Mouse (Mus musculus) liver, postnatal 0 days (tissue): ENCODE data around the gene Cdyl2. TPM values are rescaled to one million over a fixed set of nuclear protein-coding genes. Genes with fewer than 3 reads are reported as not detected.

Source experiments
- ATAC-seq: fragments of 200-750 bp; cut with Nextera tagmentation; 2 replicates; pipeline ENCODE4 v1.8.0; 2017; ENCODE audit warnings: mild to moderate bottlenecking, moderate library complexity
- DNase-seq: peaks from one replicate; pipeline ENCODE4 v3.0.0-alpha.2; 2016
- H3K27ac ChIP-seq: fragments of 300-500 bp; sonication (generic); 2 replicates; pipeline ENCODE4 v1.5.1; 2014; ENCODE audit warnings: antibody characterized with exemption, moderate library complexity, mild to moderate bottlenecking, low read depth
- H3K27me3 ChIP-seq: fragments of 300-500 bp; sonication (generic); 2 replicates; pipeline ENCODE4 v1.6.1; 2014; ENCODE audit warnings: low read length, control low read depth, mixed read lengths; ENCODE audit not compliant: insufficient read depth
- H3K36me3 ChIP-seq: fragments of 300-500 bp; sonication (generic); replicated peaks from 2 replicates; pipeline ENCODE4 v1.6.1; 2014; ENCODE audit warnings: mild to moderate bottlenecking, control low read depth, low read length, moderate library complexity, mixed read lengths; ENCODE audit not compliant: insufficient read depth
- H3K4me1 ChIP-seq: fragments of 300-500 bp; sonication (generic); 2 replicates; pipeline ENCODE4 v1.6.1; 2014; ENCODE audit warnings: antibody characterized with exemption, mild to moderate bottlenecking, control low read depth; ENCODE audit not compliant: insufficient read depth
- H3K4me2 ChIP-seq: fragments of 300-500 bp; sonication (generic); 2 replicates; pipeline ENCODE4 v1.6.1; 2014; ENCODE audit warnings: low read depth, mild to moderate bottlenecking, low read length, moderate library complexity, mixed read lengths
- H3K4me3 ChIP-seq: fragments of 300-500 bp; sonication (generic); 2 replicates; pipeline ENCODE4 v1.5.1; 2014; ENCODE audit warnings: low read depth, low read length
- H3K9ac ChIP-seq: fragments of 300-500 bp; sonication (generic); replicated peaks from 2 replicates; pipeline ENCODE4 v1.6.1; 2014; ENCODE audit warnings: mild to moderate bottlenecking, moderate library complexity
- H3K9me3 ChIP-seq: fragments of 300-500 bp; sonication (generic); 2 replicates; pipeline ENCODE4 v1.6.1; 2016; ENCODE audit warnings: mild to moderate bottlenecking, control low read depth, low read length, mixed read lengths
- CTCF ChIP-seq: sonication (generic); IDR thresholded peaks from 2 replicates; pipeline ENCODE4 v1.5.1; 2016; ENCODE audit warnings: antibody characterized with exemption, low read depth
- EP300 ChIP-seq: IDR thresholded peaks from 2 replicates; pipeline ENCODE4 v1.6.1; 2016; ENCODE audit warnings: antibody characterized with exemption, low read depth, mild to moderate bottlenecking
- WGBS: fragments of 180-500 bp; shearing (Covaris S2); extraction: QIAGEN DNeasy Blood & Tissue Kit; methylation state at CpG from one replicate; pipeline ENCODE4 v1.1.7; 2014; ENCODE audit not compliant: insufficient replicate concordance; 5-methylcytosine and 5-hydroxymethylcytosine counted together
- polyA plus RNA-seq: library from polyadenylated mRNA; unstranded; fragments of >200 nt; fragmentation: Nextera tagmentation; extraction: Ambion mirVana; gene quantifications from 2 replicates; pipeline ENCODE4 v1.2.1, GENCODE M21; 2015

The Cdyl2 gene
- polyA plus RNA-seq, 1 experiment from 2014 or later = 2.3 TPM

- TF ChIP-seq EP300 (no peak), CTCF (no peak)
- 68% methylated on average over 2 of the region's 2 CpGs for WGBS
These were observed 11.3 kb downstream of the Cdyl2 start for GRCm38 (mm10) chr8:116721451-116721850.

GRCm38 (mm10) chr8:116707496-116707895 is 25.3 kb downstream of the Cdyl2 start:
- Histone ChIP-seq H3K27me3 (no peaks in the 10 kb centered on the region), H3K27ac (no peak overlapping the region), H3K36me3 (no peaks in the 10 kb centered on the region), H3K9ac (no peak overlapping the region), H3K4me3 (no peak overlapping the region), H3K4me1 (no peaks in the 10 kb centered on the region), H3K4me2 (no peak overlapping the region), H3K9me3 (no peaks in the 10 kb centered on the region)
- no peak for ATAC-seq
- no peak for DNase-seq
- TF ChIP-seq EP300 (no peak), CTCF (no peak)
- WGBS = 72% methylated on average over 3 of the region's 3 CpGs

More at GRCm38 (mm10) chr8:116721451-116721850, 11.3 kb downstream of the Cdyl2 start:
- H3K4me1 ChIP-seq = no peaks in the 10 kb centered on the region
- no peaks in the 10 kb centered on the region; the same call in 1 of the 2 replicates for H3K9me3 ChIP-seq
- no peaks in the 10 kb centered on the region for H3K36me3 ChIP-seq
- DNase-seq = no peak
- ATAC-seq = no peak
- H3K4me2 ChIP-seq = no peak overlapping the region
- no peak overlapping the region for H3K4me3 ChIP-seq
- no peak overlapping the region for H3K27ac ChIP-seq
- no peak overlapping the region for H3K9ac ChIP-seq
- H3K27me3 ChIP-seq = no peaks in the 10 kb centered on the region

GRCm38 (mm10) chr8:116702501-116702900 is 30.3 kb downstream of the Cdyl2 start:
- H3K36me3 ChIP-seq = no peaks in the 10 kb centered on the region
- no peaks in the 10 kb centered on the region for H3K9me3 ChIP-seq
- no peak for DNase-seq
- TF ChIP-seq EP300 (no peak), CTCF (peak; percentile 20; the same call in 1 of the 2 replicates)
- H3K4me2 ChIP-seq = no peak overlapping the region
- H3K4me3 ChIP-seq = no peak overlapping the region
- H3K27ac ChIP-seq = no peak overlapping the region
- no peaks in the 10 kb centered on the region for H3K27me3 ChIP-seq
- no peaks in the 10 kb centered on the region for H3K4me1 ChIP-seq
- H3K9ac ChIP-seq = no peak overlapping the region
- no peak for ATAC-seq
- 81% methylated on average over 6 of the region's 6 CpGs for WGBS

- ATAC-seq (no peak), DNase-seq (no peak)
- WGBS = 88% methylated on average over 15 of the region's 15 CpGs
- Histone ChIP-seq H3K9ac (no peak overlapping the region), H3K36me3 (no peaks in the 10 kb centered on the region), H3K9me3 (no peaks in the 10 kb centered on the region; the same call in 1 of the 2 replicates), H3K4me3 (no peak overlapping the region), H3K27ac (no peak overlapping the region), H3K4me2 (no peak overlapping the region), H3K27me3 (no peaks in the 10 kb centered on the region), H3K4me1 (no peaks in the 10 kb centered on the region)
- TF ChIP-seq EP300 = no peak
- TF ChIP-seq CTCF = no peak
These were observed 39.9 kb downstream of the Cdyl2 start for GRCm38 (mm10) chr8:116692931-116693330.

- WGBS = 67% methylated on average over 3 of the region's 3 CpGs
- Histone ChIP-seq H3K27ac (no peak overlapping the region), H3K4me3 (no peak overlapping the region), H3K9ac (no peak overlapping the region), H3K9me3 (peaks cover under 1% of the 10 kb centered on the region; the same call in 1 of the 2 replicates), H3K4me2 (no peak overlapping the region), H3K27me3 (no peaks in the 10 kb centered on the region), H3K4me1 (no peaks in the 10 kb centered on the region), H3K36me3 (no peaks in the 10 kb centered on the region)
- no peak for ATAC-seq
- no peak for DNase-seq
- TF ChIP-seq EP300 (no peak), CTCF (no peak)
These were observed 43.0 kb downstream of the Cdyl2 start for GRCm38 (mm10) chr8:116689741-116690140.

- ATAC-seq (no peak), DNase-seq (no peak)
- H3K27ac ChIP-seq = no peak overlapping the region
- TF ChIP-seq CTCF (no peak), EP300 (no peak)
- no peak overlapping the region for H3K4me2 ChIP-seq
- peaks cover 2% of the 10 kb centered on the region; the same call in 1 of the 2 replicates for H3K9me3 ChIP-seq
- H3K36me3 ChIP-seq = no peaks in the 10 kb centered on the region
- no peak overlapping the region for H3K9ac ChIP-seq
- no peaks in the 10 kb centered on the region for H3K27me3 ChIP-seq
- WGBS = 76% methylated on average over 1 of the region's 1 CpGs
- no peaks in the 10 kb centered on the region for H3K4me1 ChIP-seq
- no peak overlapping the region for H3K4me3 ChIP-seq
These were observed 56.6 kb downstream of the Cdyl2 start for GRCm38 (mm10) chr8:116676174-116676573.
